Mouse (Mus musculus) common myeloid progenitor, adult 5-6 weeks (primary cell): ENCODE data around the gene Dapp1. TPM values are rescaled to one million over a fixed set of nuclear protein-coding genes. Genes with fewer than 3 reads are reported as not detected.
"Not testable (repeated sequence)": the region's sequence is repeated elsewhere in the genome, so short reads cannot be mapped to it uniquely, and the experiment has no call there.

ENCODE experiments used
- ATAC-seq: replicated peaks from 2 replicates; pipeline ENCODE4 v1.8.0; 2016; ENCODE audit warnings: low read depth, mild to moderate bottlenecking, moderate TSS enrichment, inconsistent platforms; ENCODE audit not compliant: poor library complexity, severe bottlenecking
- total RNA-seq: library from RNA; stranded (forward); fragments of 200-1000, 187-1606 nt; gene quantifications from 2 replicates; pipeline ENCODE4 v1.2.3, GENCODE M21; 2017

Gene Dapp1
- total RNA-seq, 1 experiment from 2014 or later: 417 TPM

DNA sequence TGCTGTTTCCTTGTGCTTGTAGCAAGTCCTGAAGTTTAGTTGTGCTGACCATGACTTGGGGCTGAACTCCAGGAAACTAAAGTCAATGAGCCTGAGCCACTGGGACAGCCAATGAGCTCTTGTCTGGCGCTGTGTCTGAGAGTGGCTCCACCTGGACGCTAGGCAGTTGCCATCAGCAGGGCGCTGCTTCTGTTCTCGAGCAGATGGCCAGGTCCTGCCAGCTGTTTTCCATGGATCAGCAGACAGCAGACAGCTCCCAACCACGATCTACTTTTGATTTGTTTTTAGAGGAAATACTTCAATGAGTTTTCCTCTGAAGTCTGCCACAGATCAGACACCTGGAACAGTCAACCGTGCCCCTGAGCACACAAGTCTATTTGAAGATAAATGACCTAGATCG lies 48.6 kb downstream of the Dapp1 start:
- no peak for ATAC-seq

DNA sequence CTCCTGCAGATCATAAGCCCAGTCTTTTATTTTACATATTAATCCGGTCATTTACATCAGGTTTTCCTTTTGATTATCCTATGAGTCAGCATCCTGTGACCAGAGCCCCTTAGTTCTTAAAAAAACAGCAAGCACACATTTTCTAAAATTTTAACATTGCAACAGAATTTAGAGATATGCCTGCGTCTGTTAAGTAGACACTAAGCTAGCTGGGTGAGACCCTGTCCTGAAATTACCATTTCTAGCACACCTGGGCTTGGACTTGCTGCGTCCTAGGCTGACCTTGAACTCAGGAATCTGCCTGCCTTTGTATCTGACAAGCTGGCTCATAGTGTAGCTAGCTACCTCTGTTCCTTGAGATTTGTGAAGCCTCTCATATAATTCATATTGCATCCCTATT lies 51.4 kb downstream of the Dapp1 start:
- ATAC-seq: no peak

DNA sequence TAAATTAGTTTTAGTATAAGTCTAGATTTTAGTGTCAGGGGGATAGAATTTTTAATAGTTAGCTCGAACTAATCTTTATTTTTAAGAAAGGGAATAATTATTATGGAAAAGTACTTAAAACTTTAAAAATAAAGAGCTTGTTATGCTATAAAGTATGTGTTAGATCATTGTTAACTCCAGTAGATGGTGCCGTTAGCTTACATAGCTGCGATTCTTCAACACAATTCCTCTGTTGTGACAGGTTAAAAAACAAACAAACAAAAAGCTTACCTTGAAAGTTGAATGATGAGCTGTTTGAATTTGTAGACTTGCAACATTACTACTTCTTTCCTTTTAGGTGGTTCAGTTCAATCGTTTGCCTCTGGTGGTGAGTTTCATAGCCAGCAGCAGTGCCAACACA lies 54.3 kb downstream of the Dapp1 start:
- ATAC-seq: no peak

DNA sequence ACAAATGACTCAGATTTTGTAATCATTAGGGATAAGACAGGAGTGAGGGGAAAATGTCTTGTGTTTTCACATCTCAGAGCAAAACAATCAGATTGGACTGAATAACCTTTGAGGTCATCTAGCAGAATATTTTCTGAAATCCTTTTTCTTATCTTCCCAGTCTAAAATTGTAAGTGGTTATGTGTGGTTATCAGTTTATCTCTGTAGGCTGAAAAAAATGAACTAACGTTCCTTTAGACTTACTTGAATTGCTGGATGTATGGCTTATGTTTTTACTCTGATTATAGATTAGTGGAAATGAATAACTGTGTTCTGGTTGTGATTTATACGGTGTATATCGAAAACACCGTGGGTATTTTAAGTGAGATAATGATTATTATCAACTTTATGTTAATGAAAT lies 60.8 kb downstream of the Dapp1 start:
- ATAC-seq: no peak

DNA sequence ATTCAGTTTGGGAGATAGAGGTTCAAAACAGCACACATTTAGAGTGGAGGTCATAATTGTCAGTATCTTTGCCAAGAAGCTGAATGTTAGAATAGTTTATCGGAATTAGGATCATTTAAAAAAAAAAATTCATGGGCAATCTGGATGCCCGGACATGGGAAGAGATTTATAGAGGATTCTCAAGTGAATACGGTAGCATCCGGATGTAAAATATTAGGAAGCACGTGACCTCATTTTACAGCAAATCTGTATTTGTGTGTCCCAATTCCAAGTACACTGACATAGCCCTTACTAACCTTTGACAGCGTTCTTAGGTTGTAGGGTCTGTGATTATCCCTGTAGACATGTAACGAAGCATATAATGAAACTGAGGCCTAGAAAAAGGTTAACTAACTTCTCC lies 61.9 kb downstream of the Dapp1 start:
- no peak for ATAC-seq

DNA sequence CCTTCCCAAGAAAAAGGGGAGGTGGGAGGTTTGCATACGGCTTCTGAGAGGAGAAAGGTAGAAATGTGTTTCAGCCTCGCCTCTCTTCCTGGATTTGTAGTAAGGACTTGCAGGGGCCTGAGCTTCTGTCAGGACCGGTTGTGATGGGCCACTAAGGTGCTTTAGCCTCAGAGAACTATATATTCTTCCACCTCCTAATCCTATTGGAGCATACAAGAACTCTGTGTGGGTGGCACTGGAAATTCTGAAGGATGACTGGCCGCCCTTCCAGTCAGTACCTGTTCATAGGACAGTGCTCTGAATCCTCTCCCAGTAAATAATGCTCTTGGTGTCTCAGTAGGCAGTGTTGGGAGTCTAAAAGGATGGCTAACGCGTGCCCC lies 62.4 kb downstream of the Dapp1 start:
- peak; percentile 13 for ATAC-seq

DNA sequence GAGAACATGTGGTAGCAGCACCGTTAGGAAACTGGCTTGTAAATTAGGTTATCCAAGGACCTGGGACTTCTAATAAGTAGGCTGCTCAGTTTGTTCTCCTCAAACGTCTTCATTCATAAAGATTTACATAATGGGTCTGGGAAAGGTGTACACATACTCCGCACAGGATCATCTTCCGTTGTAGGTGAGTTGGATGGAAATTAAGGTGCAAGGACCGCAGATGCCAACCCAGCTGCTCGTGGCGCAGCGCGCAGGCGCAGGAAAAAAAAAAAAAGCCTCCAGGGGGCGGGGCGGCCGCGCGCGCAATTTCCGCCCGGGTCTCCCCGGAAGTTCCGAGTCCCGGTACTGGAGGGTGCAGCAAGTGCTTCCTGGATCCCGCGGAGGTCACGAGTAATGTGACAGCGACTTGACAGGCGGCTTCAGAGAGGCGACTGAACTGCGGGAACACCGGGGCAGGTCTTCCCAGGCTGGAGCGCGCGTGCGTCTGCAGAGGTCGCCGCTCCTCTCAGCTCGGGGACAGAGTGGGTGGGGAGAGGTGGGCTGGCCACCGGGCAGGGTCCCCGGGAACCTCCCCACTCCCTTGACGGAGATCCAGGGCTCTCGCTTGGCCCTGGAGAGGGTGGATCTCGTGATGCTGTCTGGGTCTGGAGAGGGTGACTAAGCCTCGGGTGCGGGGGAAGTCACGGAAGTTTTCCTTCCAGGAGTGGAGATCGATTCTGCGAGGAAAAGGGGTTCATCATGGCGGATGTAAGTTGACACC lies 63.0 kb downstream of the Dapp1 start, which contains the start of gene Lamtor3:
Lamtor3 (plus strand) TSS at position 335 of the 760 bp plus-strand sequence.
- ATAC-seq: peak; percentile 94

DNA sequence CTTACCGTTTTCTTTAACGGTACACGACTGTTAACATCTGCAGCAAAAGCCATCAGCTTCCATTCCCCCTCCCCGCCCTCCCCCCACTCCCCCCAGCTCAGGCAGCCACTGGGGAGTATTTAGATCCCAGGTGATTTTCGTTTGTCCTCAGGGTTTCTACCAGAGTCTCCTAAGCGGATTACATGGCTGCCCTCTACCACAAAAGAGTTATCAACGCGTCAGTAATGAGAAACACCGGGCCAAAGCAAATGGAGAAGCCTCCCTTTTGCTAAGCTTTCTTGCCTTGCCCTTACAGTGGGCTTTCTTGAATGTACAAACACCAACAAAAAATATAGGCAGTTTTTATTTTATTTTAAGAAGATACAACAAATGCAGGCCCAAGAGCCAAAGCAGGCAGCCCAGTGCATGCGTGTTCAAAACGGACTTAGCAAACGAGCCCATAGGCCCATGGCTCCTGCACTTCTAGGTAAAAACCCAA lies 63.6 kb downstream of the Dapp1 start:
- ATAC-seq: no peak

DNA sequence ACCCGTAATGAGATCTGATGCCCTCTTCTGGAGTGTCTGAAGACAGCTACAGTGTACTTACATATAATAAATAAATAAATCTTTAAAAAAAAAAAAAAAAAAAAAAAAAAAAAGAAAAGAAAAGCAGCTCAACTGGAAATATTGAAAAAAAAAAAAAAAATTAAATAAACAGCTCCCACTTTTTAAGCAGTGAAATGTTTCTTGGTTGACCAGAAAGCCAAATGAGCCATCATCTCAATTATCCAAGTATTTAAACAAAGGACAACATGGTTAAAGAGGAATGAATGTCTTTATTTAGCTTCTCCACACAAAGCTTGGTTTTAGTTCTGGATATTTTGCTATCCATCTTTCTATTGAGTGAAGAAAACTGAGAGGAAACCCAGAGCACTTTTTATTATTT lies 66.8 kb downstream of the Dapp1 start:
- not testable (repeated sequence) for ATAC-seq

DNA sequence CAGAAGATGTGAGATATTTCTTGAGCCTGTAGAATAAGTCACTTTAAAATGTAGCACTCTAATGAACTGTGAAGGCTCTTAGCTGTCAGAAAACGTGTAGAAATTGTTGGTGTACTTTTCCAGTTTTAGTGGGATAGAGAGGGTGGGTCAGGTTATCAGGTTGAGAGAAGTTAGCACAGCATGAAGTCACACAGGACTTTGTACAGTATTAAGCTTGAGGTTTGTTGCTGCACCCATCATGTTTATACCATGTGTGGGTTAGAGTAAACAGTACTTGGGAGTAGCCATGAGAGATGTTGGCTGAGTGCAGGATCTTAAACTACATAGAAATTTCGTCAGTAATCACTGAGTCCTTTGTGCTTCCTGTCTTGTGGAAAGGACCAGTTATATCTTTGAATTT lies 68.3 kb downstream of the Dapp1 start:
- no peak for ATAC-seq

DNA sequence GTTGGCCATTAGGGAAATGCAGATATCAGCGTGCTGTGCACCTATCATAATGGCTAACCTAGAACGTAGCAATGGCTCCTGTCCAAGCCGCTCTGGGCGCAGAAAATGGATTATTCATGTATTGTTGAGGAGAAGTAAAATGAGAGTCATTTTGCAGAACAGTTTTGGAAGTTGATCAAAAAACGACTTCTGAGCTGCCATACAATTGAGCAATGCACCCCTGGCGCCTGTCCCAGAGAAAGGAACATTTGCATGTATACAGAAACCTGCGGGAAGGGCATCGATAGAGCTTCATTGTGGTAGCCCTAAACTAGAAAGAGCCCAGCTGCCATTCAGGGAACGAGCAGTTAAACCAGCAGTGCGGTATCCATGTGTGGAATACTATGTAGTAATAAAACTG lies 81.2 kb downstream of the Dapp1 start:
- ATAC-seq: peak; percentile 29; the same call in 1 of the 2 replicates

DNA sequence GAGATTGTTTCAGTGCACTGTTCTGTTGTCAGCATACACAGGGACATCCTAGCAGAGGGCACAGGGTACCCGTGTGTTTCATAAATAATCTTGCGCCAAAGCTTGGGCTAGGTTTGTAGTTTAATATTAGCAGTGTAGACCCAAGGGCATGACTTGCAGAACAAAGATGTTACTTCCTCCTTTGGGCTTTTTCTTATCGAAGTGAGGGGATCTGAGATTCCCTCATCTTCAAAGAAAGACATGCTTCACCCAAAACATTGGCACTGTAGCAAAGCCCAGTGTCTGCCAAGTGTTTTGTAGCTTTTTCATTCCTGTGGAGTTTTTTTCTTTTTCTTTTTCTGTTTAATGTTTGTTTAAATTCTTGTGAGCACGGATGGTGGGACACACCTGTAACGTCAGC lies 83.7 kb downstream of the Dapp1 start:
- ATAC-seq: peak; percentile 60

DNA sequence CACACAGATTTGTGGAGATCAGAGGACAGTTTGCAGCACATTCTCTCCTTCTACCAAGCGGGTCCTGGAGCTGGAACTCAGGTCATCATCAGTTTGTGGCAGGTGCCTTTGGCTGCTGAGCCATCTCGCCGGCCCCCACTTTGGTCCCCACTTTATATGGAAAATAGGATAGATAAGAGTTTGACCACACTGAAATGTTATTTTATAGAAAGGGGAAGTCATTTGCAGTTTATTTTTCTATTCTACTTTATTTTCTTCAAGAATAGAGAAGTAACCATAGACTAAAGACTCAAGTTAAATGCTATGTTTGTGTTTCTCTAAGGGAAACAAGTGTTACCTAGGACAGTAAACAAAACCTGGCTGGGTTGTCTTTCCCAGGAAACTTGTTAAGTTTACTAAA lies 84.5 kb downstream of the Dapp1 start:
- ATAC-seq: peak; percentile 23; the same call in 1 of the 2 replicates

DNA sequence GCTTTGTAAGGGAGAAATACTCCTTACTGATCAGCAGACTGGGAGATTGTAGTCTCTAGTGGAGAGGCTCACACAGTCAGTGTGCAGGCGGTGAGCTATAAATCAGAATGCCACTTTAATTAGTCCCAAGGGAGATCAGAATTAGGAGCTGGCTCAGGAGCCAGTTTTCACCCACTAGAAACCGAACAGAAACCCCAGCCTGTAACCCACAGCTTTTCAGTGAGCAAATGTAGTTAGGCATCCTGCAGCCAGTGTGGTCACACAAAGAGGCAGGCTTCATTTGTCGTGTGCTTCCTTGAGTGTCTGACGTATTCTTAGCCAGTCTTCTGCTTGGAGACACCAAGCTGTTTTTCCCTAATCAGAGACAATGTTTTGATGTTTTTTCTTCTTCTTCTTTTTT lies 85.0 kb downstream of the Dapp1 start:
- no peak for ATAC-seq

DNA sequence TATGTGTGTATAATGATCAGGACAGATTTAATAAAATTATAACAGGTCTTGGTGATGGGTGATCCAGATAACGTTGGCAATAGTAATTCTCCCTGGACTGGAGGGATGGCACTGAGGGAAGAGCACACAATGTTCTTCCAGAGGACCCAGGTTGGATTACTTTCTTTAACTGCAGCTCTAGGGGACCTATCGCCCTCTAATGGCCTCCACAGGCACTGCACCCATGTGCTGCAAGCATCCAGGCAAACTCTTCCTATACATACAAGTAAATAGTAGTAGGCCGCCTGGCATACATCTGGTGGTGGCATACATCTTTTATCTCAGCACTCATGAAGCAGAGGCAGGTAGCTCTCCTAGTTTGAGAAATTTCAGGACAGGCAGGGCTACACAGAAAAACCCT lies 86.1 kb downstream of the Dapp1 start:
- ATAC-seq: no peak

DNA sequence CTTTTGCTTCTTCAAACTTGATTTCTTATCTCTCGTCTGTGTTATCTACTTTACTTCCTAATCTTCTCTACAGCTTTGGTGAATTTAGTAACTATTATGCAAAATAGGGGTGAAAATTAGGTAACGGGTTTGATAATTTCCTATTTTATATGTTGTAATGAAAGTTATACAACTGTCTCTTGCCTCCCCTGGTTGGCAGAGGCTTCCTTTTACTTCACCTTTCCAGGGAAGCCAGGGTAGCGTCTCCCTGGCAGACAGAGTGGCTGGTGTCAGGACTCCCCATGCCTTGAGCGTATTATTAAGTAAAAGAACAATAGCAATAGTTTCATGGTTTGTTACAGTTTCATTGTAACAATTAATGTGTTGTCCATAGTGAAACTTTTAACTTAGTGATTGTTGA lies 87.6 kb downstream of the Dapp1 start:
- no peak for ATAC-seq

DNA sequence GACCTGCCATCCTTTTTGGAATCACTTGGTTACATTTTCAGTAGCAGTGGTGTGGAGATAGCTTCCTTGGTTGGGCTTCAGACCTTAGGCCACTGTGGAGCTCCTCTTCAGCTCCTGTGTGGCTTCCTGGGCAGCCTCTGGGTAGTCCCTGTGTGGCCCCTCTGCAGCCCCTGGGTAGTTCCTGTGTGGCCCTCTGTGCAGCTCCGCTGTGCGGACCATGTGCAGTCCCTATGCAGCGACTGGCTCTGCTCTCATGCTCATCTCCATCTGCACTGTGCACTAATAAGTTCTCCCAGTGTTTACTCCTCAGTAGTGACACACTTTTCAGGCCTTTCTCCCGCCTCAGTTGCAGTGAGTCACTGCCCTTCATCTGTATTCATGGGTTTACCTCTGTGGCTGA lies 89.2 kb downstream of the Dapp1 start:
- no peak for ATAC-seq

DNA sequence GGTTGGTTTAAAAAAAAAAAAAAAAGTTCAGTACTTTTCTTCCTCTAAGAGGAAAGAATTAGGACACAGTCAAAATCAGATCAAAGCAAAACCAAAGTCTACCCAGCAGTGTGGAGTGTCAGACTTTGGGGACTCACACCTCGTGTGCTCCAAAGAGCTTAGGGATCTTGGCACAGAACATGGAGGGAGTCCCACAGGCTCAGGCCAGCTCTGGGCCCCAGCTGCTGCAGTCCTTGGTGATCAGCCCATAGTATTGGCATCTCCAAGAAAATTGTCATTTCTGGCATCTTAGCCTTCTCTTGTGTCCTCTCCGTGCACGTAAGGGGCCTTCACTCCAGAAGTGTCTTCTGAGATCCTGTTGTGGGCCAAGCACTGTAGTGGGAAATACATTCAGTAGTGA lies 90.3 kb downstream of the Dapp1 start:
- no peak for ATAC-seq

DNA sequence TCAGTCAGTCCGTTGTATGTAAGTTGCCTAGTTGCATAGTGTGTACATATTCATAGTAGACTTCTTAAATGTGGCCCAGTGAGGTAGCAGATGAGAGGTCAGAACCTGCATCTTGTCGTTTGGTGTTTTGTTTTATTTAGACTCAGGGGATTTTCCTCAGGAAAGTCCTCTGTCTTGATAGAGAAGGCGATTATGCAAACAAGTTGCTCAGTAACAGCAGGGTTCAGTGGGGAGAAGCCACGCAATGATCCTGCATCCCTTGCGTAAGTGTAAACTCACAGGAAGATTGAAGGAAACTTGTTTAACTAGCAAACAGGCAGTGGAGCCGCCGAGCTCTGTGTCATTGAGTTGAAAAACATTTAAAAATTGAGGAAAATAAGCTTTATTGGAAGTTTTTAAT lies 93.4 kb downstream of the Dapp1 start:
- ATAC-seq: no peak

DNA sequence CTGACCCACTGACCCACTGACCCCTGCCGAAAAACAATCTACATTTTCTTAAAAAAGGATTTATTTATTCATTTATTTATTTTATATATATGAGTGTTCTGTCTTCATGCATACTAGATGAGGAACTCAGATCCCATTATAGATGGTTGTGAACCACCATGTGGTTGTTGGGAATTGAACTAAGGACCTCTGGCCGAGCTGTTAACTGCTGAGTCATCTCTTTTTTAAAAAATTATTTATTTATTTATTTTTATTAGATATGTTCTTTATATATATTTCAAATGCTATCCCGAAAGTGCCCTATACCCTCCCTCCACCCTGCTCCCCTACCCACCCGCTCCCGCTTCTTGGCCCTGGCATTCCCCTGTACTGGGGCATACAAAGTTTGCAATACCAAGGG lies 100.3 kb downstream of the Dapp1 start:
- ATAC-seq: no peak
